Mouse (Mus musculus) C2C12 (cell line): ENCODE measurements around the gene Scd2. TPM values are rescaled to one million over a fixed set of nuclear protein-coding genes. Genes with fewer than 3 reads are reported as not detected.

Experiments used
- H3K27me3 ChIP-seq: one replicate; pipeline ENCODE4 v1.6.1; 2011; ENCODE audit not compliant: control insufficient read depth, insufficient read depth, insufficient read length
- H3K36me3 ChIP-seq: one replicate; pipeline ENCODE4 v1.6.1; 2011; ENCODE audit not compliant: control insufficient read depth, insufficient read depth
- H3K4me3 ChIP-seq: one replicate; pipeline ENCODE4 v1.5.1; 2011; ENCODE audit warnings: mild to moderate bottlenecking, control low read depth; ENCODE audit not compliant: poor library complexity, insufficient read depth, severe bottlenecking
- H3K79me2 ChIP-seq: one replicate; pipeline ENCODE4 v1.6.1; 2011; ENCODE audit not compliant: control insufficient read depth, insufficient read depth
- H3K79me3 ChIP-seq: one replicate; pipeline ENCODE4 v1.6.1; 2011; ENCODE audit warnings: low read depth, control low read depth
- H3ac ChIP-seq: one replicate; pipeline ENCODE3; 2011; ENCODE audit warnings: low read depth; ENCODE audit not compliant: control insufficient read depth, insufficient read length
- CEBPB ChIP-seq: IDR thresholded peaks from one replicate; pipeline ENCODE4 v1.6.1; 2011; ENCODE audit warnings: low read depth, mild to moderate bottlenecking, control low read depth, moderate library complexity
- CTCF ChIP-seq: IDR thresholded peaks from one replicate; pipeline ENCODE4 v1.5.1; 2011; ENCODE audit not compliant: control insufficient read depth, insufficient read depth, insufficient read length
- FOSL1 ChIP-seq: IDR thresholded peaks from one replicate; pipeline ENCODE4 v1.8.0; 2011; ENCODE audit warnings: mild to moderate bottlenecking, low read length; ENCODE audit not compliant: poor library complexity, insufficient read depth, severe bottlenecking
- MAX ChIP-seq: IDR thresholded peaks from one replicate; pipeline ENCODE4 v1.6.1; 2011; ENCODE audit warnings: mild to moderate bottlenecking, control low read depth
- MYOD1 ChIP-seq: IDR thresholded peaks from one replicate; pipeline ENCODE4 v1.6.1; 2011; ENCODE audit warnings: low read depth; ENCODE audit not compliant: control insufficient read depth, insufficient read length
- MYOG ChIP-seq: IDR thresholded peaks from one replicate; pipeline ENCODE4 v1.6.1; 2011; ENCODE audit not compliant: control insufficient read depth, insufficient read length; ENCODE audit errors: extremely low read depth
- USF1 ChIP-seq: IDR thresholded peaks from one replicate; pipeline ENCODE4 v1.6.1; 2011; ENCODE audit warnings: low read depth, mild to moderate bottlenecking, control low read depth, moderate library complexity
- polyA plus RNA-seq: library from polyadenylated mRNA; unstranded; fragments of >200 nt; fragmentation: generic; extraction: Trizol; gene quantifications from one replicate; pipeline ENCODE4 v1.2.1, GENCODE M21; 2012; ENCODE audit warnings: missing spikeins

Scd2 gene
- polyA plus RNA-seq, 1 experiment: 144 TPM

GRCm38 (mm10) chr19:44293769-44294551 lies 486 bp downstream of the Scd2 start:
- H3K27me3 ChIP-seq: no peaks in the 10 kb centered on the region
- H3K4me3 ChIP-seq: peak overlapping the region; percentile 85
- peaks cover 41% of the 10 kb centered on the region for H3K36me3 ChIP-seq
- peaks cover 52% of the 10 kb centered on the region for H3K79me2 ChIP-seq
- H3K79me3 ChIP-seq: peaks cover 51% of the 10 kb centered on the region
- peak overlapping the region; percentile 77 for H3ac ChIP-seq
- TF ChIP-seq CEBPB (no peak), MYOG (no peak), CTCF (no peak), MAX (no peak), USF1 (no peak), MYOD1 (no peak), FOSL1 (no peak)

GRCm38 (mm10) chr19:44294588-44295041 lies 1.1 kb downstream of the Scd2 start:
- no peaks in the 10 kb centered on the region for H3K27me3 ChIP-seq
- peak overlapping the region; percentile 77 for H3ac ChIP-seq
- peaks cover 58% of the 10 kb centered on the region for H3K79me2 ChIP-seq
- TF ChIP-seq CTCF: peak; percentile 76
- no peak for TF ChIP-seq MAX
- H3K79me3 ChIP-seq: peaks cover 54% of the 10 kb centered on the region
- peak overlapping the region; percentile 85 for H3K4me3 ChIP-seq
- peaks cover 48% of the 10 kb centered on the region for H3K36me3 ChIP-seq

DNA sequence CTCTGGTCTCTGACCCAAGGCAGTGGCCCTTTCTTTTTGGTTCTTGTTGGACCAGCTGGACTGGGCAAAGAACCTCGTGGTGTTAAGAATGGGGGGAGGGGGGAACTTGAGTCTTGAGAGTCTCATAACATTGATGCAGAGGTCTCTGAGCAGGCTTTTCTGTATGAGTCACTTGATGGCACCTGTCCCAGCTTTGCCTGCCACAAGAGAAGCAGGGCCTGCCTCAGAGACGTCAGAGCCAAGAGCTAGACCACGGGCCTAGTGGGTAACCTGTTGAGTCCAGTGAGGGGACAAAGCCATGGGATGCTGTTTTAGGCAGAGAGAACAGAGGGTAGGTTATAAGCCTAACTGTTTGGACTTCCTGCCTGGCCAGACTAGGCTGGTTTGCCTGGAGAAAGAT lies 1.8 kb downstream of the Scd2 start:
- Histone ChIP-seq H3K27me3 (no peaks in the 10 kb centered on the region), H3ac (peak overlapping the region; percentile 34), H3K79me3 (peaks cover 60% of the 10 kb centered on the region), H3K36me3 (peaks cover 53% of the 10 kb centered on the region), H3K4me3 (peak overlapping the region; percentile 85), H3K79me2 (peaks cover 64% of the 10 kb centered on the region)
- TF ChIP-seq USF1: no peak
- no peak for TF ChIP-seq MYOG
- peak; percentile 31 for TF ChIP-seq MYOD1
- no peak for TF ChIP-seq CTCF
- TF ChIP-seq CEBPB: no peak
- TF ChIP-seq FOSL1: no peak
- no peak for TF ChIP-seq MAX

- Histone ChIP-seq H3K4me3 (peak overlapping the region; percentile 85), H3ac (peak overlapping the region; percentile 8), H3K36me3 (peaks cover 58% of the 10 kb centered on the region), H3K27me3 (no peaks in the 10 kb centered on the region), H3K79me2 (peaks cover 69% of the 10 kb centered on the region), H3K79me3 (peaks cover 64% of the 10 kb centered on the region)
- TF ChIP-seq CTCF: peak; percentile 92
- no peak for TF ChIP-seq USF1
- no peak for TF ChIP-seq FOSL1
- peak; percentile 71 for TF ChIP-seq CEBPB
- no peak for TF ChIP-seq MYOG
- TF ChIP-seq MYOD1: peak; percentile 7
- TF ChIP-seq MAX: peak; percentile 97
Observed at GRCm38 (mm10) chr19:44295741-44296140, 2.3 kb downstream of the Scd2 start.

DNA sequence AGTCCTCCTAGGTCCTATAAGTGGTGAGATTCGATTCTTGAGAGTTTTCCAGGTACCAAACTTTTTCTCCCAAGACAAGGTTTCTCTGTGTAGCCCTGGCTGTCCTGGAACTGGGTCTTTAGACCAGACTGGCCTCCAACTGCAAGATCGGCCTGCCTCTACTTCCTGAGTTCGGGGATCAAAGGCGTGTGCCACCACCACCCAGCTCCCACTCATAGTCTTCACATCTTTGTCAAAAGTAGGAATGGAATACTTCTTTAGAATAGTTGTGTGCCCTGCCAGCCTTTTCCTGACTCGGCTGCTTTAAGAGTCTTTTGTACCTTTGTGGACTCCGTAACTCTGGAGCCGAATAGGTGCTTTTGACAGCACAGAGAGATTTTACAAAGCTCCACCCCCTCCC lies 2.7 kb downstream of the Scd2 start:
- peak overlapping the region; percentile 85 for H3K4me3 ChIP-seq
- H3K36me3 ChIP-seq: peaks cover 63% of the 10 kb centered on the region
- peak overlapping the region; percentile 8 for H3ac ChIP-seq
- H3K79me3 ChIP-seq: peaks cover 67% of the 10 kb centered on the region
- TF ChIP-seq USF1: no peak
- no peak for TF ChIP-seq CTCF
- no peak for TF ChIP-seq FOSL1
- no peak for TF ChIP-seq MYOG
- no peak for TF ChIP-seq CEBPB
- no peak for TF ChIP-seq MAX
- TF ChIP-seq MYOD1: no peak
- peaks cover 74% of the 10 kb centered on the region for H3K79me2 ChIP-seq
- no peaks in the 10 kb centered on the region for H3K27me3 ChIP-seq

DNA sequence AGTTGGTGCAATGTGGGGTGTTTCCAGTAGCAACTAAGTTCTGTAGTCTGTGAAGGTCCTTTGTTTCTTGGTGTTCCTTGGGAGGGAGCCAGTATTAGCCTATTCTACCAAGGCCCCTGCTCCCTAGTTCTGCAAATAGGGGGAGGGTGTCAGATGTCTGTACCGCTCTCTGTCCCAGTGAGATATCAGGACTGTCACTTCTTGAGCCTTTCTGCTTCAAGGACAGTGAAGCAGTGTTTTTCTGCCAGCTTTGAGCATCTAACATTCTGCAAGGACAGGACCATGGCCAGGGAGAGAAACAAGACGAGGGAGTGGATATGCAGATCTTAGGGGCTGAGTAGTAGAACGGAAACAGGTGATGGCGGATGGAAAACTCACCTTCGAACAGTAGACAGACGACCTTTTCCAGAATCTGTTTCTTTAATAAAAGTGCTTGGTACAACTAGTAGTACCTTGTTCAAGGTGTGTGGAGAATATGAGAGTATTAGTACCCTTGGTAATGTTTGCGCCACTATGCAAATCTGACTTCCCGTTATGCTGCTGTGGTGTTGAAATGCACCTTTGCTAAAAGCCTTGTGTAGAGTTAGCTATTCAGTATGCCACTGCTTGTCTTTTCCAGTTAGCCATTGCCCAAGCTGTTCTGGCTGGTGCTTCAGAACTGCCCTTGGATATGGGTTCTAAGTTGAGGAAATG lies 3.7 kb downstream of the Scd2 start:
- Histone ChIP-seq H3K79me3 (peaks cover 73% of the 10 kb centered on the region), H3ac (no peak overlapping the region), H3K4me3 (peak overlapping the region; percentile 85), H3K79me2 (peaks cover 82% of the 10 kb centered on the region), H3K36me3 (peaks cover 72% of the 10 kb centered on the region), H3K27me3 (no peaks in the 10 kb centered on the region)
- TF ChIP-seq MAX (no peak), MYOG (no peak), MYOD1 (no peak), CEBPB (no peak), FOSL1 (no peak), CTCF (no peak), USF1 (no peak)
